Mouse (Mus musculus): ENCODE data around the gene Sap25.
A peak's percentile ranks its signal among the peaks of the same experiment; 100 is the strongest.

Sap25 gene

GRCm38 (mm10) chr5:137663057-137663456, 21.9 kb downstream of the Sap25 start:
- DNase-seq = no peak

DNA sequence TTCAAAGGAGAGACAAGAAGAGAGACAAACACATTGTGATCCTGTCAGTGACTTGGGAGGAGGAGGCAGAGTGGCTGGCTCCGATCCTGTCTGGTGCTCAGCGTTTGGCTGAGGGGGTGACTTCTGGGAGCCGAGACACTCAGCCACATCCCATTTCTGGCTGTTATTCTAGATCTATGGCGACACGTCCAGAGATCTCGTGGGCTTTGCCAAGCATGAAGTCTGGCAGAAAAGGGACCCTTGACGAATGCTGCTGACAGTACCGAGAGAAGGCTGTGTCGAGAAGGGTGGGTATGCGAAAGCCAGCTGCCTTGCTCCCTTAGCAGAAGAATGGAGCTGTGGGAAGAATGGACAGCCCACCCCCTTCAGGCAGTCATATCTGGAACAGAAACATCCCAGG, 27.8 kb downstream of the Sap25 start:
- peak in 1 of 2 experiments; percentile 28 for DNase-seq

DNA sequence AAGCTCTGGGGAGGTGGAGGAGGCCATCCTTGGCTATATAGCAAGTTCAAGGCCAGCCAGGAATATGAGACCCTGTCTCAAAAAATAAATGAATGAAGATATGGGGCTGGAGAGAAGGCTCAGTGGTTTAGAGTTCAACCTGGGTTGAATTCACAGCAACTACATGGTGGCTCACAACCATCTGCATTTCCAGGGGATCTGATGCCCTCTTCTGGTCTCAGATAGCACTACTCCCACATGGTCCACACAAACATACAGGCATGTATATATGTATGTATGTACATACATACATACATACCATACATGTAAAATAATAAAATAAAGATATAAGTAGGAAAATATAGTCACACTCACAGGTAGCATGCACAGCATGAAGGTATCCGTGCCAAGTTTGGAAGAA, 29.1 kb downstream of the Sap25 start:
- no peak for DNase-seq

GRCm38 (mm10) chr5:137671443-137672240, 30.5 kb downstream of the Sap25 start:
- DNase-seq = peak; percentile 90 to 91

DNA sequence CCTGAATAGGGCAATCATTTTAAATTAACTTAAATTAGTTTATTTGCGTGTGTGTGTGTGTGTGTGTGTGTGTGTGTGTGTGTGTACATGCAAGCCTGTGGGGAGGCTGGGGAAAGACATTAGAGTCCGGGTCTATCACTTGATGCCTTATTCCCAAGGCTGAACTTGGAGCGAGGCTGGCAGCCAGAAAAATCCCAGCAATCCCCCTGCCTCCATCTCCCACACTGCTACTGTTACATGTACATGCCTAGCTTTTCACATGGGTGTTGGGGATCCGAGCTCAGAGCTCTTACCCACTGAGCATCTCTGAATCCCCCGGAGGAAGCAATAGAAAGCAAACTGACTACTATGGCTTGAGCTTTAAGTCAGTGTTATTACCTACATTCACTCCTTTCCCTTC, 31.2 kb downstream of the Sap25 start:
- no peak for DNase-seq

GRCm38 (mm10) chr5:137673015-137673414, 31.9 kb downstream of the Sap25 start:
- peak in 1 of 2 experiments; percentile 22 for DNase-seq

- peak; percentile 31 to 59 for DNase-seq
Observed at GRCm38 (mm10) chr5:137674786-137675185, 33.7 kb downstream of the Sap25 start.

- DNase-seq = no peak
Observed at GRCm38 (mm10) chr5:137677859-137678258, 36.7 kb downstream of the Sap25 start.

GRCm38 (mm10) chr5:137678736-137679135, 37.6 kb downstream of the Sap25 start:
- peak; percentile 43 to 71 for DNase-seq

- DNase-seq = peak in 1 of 2 experiments; percentile 32
Observed at GRCm38 (mm10) chr5:137679726-137680125, 38.6 kb downstream of the Sap25 start.

DNA sequence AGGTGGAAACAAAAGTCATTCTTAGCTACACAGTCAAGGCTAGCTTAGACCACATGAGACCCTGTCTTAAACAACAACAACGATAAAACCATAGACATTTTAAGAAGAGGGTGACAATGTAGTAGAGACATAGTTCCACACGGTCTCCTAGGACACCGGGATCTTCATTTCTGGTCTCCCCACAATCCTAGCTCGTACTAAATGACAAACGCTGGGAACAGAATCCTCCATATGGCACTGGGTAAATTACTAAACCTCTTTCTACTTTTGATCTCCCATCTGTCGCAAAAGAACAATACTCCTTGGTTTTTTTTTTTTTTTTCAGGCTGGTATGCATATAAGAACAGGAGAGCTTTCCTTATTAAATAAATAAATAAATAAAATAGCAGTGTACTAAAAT, 41.4 kb downstream of the Sap25 start:
- no peak for DNase-seq

DNA sequence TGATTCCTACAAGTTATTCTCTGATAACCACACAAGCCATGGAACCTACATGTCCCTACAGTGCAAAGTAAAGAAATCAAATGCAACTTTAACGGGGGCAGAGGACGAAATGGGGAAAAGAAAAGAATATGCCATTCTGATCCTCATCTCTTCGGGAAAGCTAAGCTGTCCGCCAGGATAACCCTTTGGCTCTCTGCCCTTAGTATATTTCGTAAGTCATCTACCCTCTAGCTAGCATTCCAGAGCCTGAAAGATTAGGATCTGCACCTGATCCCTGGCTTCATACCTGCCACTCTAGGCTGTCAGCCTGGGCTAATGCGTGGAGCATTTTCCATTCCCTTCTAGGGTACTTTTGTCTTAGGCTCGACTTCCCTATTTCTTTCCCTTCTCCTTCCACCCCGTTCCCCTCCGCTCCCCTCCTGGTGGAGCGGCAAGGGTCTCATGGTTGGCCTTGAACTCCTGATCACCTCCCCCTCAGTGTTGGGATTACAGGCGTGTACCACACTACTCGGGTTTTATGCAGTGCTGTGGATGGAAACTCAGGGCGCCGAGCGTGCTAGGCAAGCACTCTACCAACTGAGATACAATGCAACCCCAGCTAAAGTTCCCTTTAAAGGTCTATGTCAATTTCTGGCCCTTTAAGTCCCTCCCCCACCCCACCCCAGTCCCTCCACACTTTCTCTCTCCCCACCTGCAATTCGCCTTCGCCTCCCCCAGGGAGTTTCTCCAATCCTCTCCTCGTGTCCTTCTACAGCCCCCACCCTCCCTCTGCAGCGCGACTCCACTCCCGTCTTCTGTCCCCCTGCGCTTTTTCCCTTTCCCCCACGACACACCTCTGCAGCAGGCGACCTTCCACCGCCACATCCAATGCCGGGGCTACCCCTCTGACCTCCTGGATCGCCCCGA, 42.5 kb downstream of the Sap25 start:
- DNase-seq = peak in 1 of 2 experiments; percentile 64

DNA sequence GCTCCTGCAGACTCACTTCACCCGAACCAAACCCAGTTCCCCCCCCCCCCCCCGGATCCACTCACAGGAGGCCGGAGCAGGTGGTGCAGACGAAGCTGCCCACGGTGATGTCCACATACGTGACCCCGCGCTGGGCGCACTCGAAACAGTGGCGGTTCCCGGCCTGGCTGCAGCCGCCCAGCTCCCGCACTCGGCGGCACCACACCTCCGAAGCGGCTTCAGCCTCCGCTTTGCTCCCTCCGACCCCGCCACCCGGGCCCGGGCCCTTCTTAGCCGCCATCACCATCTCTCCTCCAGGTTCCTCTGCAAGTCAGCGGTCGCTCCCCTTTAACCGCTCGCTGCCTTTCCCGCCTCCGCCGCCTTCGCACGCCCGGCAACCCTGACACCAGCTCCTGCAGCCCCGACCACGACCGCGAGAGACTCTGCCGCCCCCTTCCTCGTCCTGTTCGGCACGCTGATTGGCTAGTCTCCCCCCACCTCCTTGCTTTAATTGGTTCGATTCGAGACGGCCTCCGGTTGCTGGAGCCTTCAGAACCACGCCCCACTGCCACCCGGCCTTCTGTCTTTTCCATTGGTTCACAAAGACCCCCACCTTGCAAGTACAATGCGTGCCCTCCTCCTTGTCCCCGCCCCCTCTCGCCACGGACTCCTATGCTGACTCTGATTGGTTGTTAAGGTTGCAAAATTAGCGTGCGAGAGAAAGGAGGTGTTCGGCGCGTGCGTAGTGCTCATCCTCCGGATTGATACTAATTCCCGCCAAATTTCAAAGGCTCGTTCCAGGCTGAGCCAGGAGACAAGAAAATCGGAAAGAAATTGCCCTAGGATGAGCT, 43.4 kb downstream of the Sap25 start, which contains the start of gene Agfg2:
TSS of gene Agfg2 (minus strand) at position 433 of the 830 bp plus-strand sequence.
- peak; percentile 100 for DNase-seq

DNA sequence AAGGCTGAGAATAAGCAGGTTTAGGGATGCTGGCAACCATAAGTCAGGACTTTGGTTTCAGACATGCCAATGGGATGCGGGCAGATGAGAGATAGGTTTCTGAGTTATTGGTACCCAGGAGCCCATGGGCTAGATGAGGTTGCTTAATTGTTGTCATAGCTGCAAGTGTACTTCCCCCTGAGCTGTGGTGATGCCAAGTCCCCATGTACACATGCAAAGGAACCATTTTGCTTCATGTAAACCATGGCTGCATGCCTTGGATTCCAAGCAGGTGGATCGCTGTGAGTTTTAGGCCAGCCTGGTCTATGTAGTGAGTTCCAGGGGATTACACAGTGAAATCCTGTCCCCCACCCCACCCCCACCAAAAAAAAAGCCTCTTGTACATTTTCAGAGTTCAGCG, 44.5 kb downstream of the Sap25 start:
- DNase-seq = no peak

GRCm38 (mm10) chr5:137686127-137686790, 45.1 kb downstream of the Sap25 start:
- DNase-seq = no peak

- no peak for DNase-seq
Observed at GRCm38 (mm10) chr5:137689974-137690373, 48.8 kb downstream of the Sap25 start.

DNA sequence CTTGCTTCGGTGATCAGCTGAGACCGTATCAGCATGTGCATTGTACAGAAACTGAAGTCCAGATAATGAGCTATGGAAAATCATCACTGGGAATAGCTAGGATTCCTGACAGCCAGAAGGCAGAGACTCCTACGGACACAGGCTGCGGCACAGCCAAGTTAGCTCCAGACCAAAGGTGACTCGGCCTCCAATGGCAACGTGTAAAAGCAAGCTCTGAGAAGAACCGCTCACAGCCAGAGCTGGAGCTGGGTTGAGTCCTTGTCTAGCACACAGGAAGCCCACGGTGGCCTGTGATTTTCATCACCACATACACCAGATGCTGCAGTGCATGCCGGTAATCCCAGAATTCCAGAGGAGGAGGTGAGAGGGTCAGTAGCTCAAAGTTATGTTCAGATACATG, 49.4 kb downstream of the Sap25 start:
- peak; percentile 34 to 66 for DNase-seq

GRCm38 (mm10) chr5:137691881-137692280, 50.7 kb downstream of the Sap25 start:
- DNase-seq = no peak
